Mouse (Mus musculus) adrenal gland (tissue): ENCODE measurements around the gene Plcd1.

Experiments
- intact Hi-C: fragments of 180-260 bp; cut with DNase I; formaldehyde crosslinking; loops from one replicate; pipeline ENCODE4 v1.15.1; 2025

Gene Plcd1

GRCm38 (mm10) chr9:119055336-119055735 lies 38.0 kb downstream of the Plcd1 start:
- intact Hi-C loops = no loop called here

GRCm38 (mm10) chr9:119053964-119054576 lies 39.2 kb downstream of the Plcd1 start:
- intact Hi-C loops = no loop called here

- intact Hi-C loops = no loop called here
Measured at GRCm38 (mm10) chr9:119052154-119052944, 41.0 kb downstream of the Plcd1 start, which contains the start of gene Vill. Vill (plus strand) TSS chr9:119052778.

- intact Hi-C loops = no loop called here
Measured at GRCm38 (mm10) chr9:119051158-119051557, 42.1 kb downstream of the Plcd1 start.

GRCm38 (mm10) chr9:119048182-119048903 lies 45.0 kb downstream of the Plcd1 start:
- intact Hi-C loops = no loop called here

GRCm38 (mm10) chr9:119040101-119040775 lies 53.1 kb downstream of the Plcd1 start:
- intact Hi-C loops = no loop called here

GRCm38 (mm10) chr9:119038574-119038973 lies 54.7 kb downstream of the Plcd1 start:
- intact Hi-C loops = no loop called here

GRCm38 (mm10) chr9:119037076-119037730 lies 56.1 kb downstream of the Plcd1 start:
- intact Hi-C loops = no loop called here

- intact Hi-C loops = no loop called here
Measured at GRCm38 (mm10) chr9:119035836-119036235, 57.5 kb downstream of the Plcd1 start.

GRCm38 (mm10) chr9:119034676-119035665 lies 58.3 kb downstream of the Plcd1 start:
- intact Hi-C loops = loop anchor here (5.0 kb wide), 1 partner anchor 32 kb away; no protein-coding TSS in a partner anchor

- intact Hi-C loops = loop anchor here (5.0 kb wide), 1 partner anchor 33 kb away; no protein-coding TSS in a partner anchor
Measured at GRCm38 (mm10) chr9:119034069-119034468, 59.2 kb downstream of the Plcd1 start.

- intact Hi-C loops = loop anchor here (5.0 kb wide), 1 partner anchor 34 kb away; no protein-coding TSS in a partner anchor
Measured at GRCm38 (mm10) chr9:119033111-119033921, 60.0 kb downstream of the Plcd1 start.

GRCm38 (mm10) chr9:119032538-119032937 lies 60.8 kb downstream of the Plcd1 start:
- intact Hi-C loops = loop anchor here (5.0 kb wide), 1 partner anchor 35 kb away; no protein-coding TSS in a partner anchor

GRCm38 (mm10) chr9:119031772-119032171 lies 61.5 kb downstream of the Plcd1 start:
- intact Hi-C loops = loop anchor here (5.0 kb wide), 1 partner anchor 36 kb away; no protein-coding TSS in a partner anchor

GRCm38 (mm10) chr9:119031038-119031437 lies 62.3 kb downstream of the Plcd1 start:
- intact Hi-C loops = loop anchor here (5.0 kb wide), 1 partner anchor 36 kb away; no protein-coding TSS in a partner anchor

- intact Hi-C loops = no loop called here
Measured at GRCm38 (mm10) chr9:119029568-119029967, 63.7 kb downstream of the Plcd1 start.

GRCm38 (mm10) chr9:119028226-119029195 lies 64.8 kb downstream of the Plcd1 start:
- intact Hi-C loops = no loop called here
